Mouse (Mus musculus): ENCODE measurements around the gene Pacs1. TPM values are rescaled to one million over a fixed set of nuclear protein-coding genes. Genes with fewer than 3 reads are reported as not detected.
A peak's percentile ranks its signal among the peaks of the same experiment; 100 is the strongest.

The Pacs1 gene
- total and polyA plus RNA-seq, 2 experiments from 2014 or later, result 49.9 to 124 TPM

DNA sequence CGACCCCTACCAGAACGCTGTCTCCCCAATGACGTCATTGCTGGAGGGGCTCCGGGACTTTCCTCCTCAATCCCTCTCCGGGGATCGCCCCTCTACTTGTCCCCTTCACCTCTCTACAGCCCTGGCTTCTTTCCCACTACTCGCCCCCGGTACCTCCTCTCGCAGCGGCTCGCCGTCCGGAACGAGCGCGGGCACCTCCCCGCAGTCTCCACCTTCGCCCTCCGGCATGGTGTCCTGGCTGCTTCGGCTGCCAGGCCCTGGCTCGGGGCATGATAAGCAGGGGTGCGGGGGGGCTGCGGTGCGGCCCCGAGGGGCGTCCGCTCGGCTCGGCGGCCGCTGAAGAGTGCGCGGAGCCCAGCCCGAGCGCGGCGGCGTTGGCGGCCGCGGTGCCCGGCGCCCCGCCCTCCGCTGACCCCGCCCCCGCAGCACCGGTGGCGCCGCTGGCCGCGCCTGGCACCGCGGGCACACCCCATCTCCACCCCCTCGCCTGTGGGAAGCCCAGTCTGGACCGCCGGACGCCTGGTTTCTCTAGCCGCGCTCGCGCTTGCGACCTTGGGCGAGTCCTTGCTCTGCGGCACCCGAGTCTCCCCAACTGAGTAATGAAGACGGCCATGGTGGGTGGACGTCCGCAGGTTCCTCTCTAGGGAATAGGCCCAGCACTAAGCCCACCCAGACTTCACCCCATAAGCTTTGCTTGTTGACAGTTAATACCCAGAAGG lies 187.6 kb downstream of the Pacs1 start, which contains the start of gene Tmem151a:
TSS of gene Tmem151a (minus strand) at position 387 of the 719 bp plus-strand sequence.
- Histone ChIP-seq H3K27me3 (ENCODE audit: insufficient read depth, low read length) (peaks cover 25% of the 10 kb centered on the region), H3K4me3 (ENCODE audit: low read depth, low read length) (peak within 1 kb of the TSS; percentile 77), H3K4me2 (ENCODE audit: low read depth, low read length, poor library complexity, severe bottlenecking) (peak within 1 kb of the TSS; percentile 72), H3K9me3 (ENCODE audit: low read length) (no peaks in the 10 kb centered on the region), H3K27ac (ENCODE audit: low read depth, low read length) (peak within 1 kb of the TSS; percentile 48; the same call in 1 of the 2 replicates), H3K4me1 (ENCODE audit: insufficient read depth, low read length) (peaks cover 10% of the 10 kb centered on the region), H3K36me3 (ENCODE audit: insufficient read depth, low read length) (peaks cover 21% of the 10 kb centered on the region), H3K9ac (replicated peaks; ENCODE audit: low read length, poor library complexity, severe bottlenecking) (peak within 1 kb of the TSS; percentile 91)
- DNase-seq (ENCODE audit: low spot score), result no peak
- whole genome bisulfite sequencing, result 1% methylated on average over 52 of the region's 69 CpGs
- TF ChIP-seq CTCF (IDR thresholded peaks at IDR 0.05), result no peak
- ATAC-seq (ENCODE audit: low FRiP score), result no peak

DNA sequence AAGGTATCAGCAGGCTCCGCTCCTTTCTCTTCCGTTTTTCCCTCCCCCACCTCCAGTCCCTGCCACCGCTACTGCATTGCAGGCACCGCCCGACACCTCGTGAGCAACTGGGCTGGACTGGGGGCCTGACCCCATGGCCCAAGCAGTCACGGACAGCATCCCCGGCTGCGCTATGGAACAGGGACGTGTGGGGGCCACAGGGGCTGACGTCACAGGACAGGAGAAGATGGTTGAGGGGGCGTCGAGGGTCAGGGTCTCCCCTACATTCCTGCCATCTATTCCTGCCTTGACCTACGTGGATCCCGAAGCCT lies 188.1 kb downstream of the Pacs1 start:
- Histone ChIP-seq H3K4me1 (ENCODE audit: insufficient read depth, low read length) (peaks cover 10% of the 10 kb centered on the region), H3K27me3 (ENCODE audit: insufficient read depth, low read length) (peaks cover 25% of the 10 kb centered on the region), H3K4me2 (ENCODE audit: low read depth, low read length, poor library complexity, severe bottlenecking) (peak overlapping the region; percentile 72), H3K9me3 (ENCODE audit: low read length) (no peaks in the 10 kb centered on the region), H3K4me3 (ENCODE audit: low read depth, low read length) (peak overlapping the region; percentile 77), H3K27ac (ENCODE audit: low read depth, low read length) (peak overlapping the region; percentile 48; the same call in 1 of the 2 replicates), H3K9ac (replicated peaks; ENCODE audit: low read length, poor library complexity, severe bottlenecking) (peak overlapping the region; percentile 91), H3K36me3 (ENCODE audit: insufficient read depth, low read length) (peaks cover 25% of the 10 kb centered on the region)
- DNase-seq (ENCODE audit: low spot score), result no peak
- 1% methylated on average over 15 of the region's 15 CpGs for WGBS
- no peak for ATAC-seq (ENCODE audit: low FRiP score)
- no peak for TF ChIP-seq CTCF (IDR thresholded peaks at IDR 0.05)

DNA sequence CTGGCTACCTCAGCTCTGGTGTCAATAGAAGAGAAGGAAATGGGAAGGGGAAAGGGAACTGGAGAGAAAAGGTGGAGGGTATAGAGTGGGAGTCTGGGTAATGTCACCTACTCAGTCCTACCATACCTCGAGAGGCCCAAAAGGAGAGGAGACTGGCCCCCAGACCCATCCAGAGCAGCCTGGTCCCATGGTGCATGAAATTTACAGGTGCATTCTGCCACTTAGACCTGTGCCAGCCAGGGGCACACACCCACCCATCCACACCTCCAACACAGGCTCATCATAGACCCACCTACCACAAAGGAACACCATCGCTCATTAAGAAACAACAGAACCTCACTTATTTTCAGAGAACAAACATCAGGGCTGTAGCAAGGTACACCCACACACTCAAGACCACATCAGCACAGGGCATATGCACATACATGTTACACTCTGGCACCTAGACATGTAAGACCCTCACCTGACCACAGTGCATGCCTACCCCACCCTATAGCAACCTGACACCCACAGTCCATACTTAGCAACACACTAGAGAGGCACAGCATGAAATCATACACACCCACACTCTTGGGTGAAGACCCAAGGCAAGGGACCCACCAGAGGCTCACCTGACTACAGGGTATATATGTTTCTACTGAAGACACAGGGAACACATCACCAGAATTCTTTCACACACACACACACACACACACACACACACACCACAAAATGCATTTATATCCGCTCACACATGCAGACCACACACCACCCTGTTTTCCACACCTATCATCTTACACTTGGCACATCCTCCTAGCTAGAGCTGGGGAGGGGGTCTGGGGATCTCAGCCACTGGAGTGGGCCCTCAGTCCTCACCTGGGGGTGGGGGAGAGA lies 188.7 kb downstream of the Pacs1 start:
- H3K4me2 ChIP-seq (ENCODE audit: low read depth, low read length, poor library complexity, severe bottlenecking), result peak overlapping the region; percentile 72
- no peak for TF ChIP-seq CTCF (IDR thresholded peaks at IDR 0.05)
- H3K27me3 ChIP-seq (ENCODE audit: insufficient read depth, low read length), result peaks cover 25% of the 10 kb centered on the region
- WGBS, result 57% methylated on average over 3 of the region's 3 CpGs
- peaks cover 25% of the 10 kb centered on the region for H3K36me3 ChIP-seq (ENCODE audit: insufficient read depth, low read length)
- peaks cover 7% of the 10 kb centered on the region; the same call in 1 of the 2 replicates for H3K4me1 ChIP-seq (ENCODE audit: insufficient read depth, low read length)
- DNase-seq (ENCODE audit: low spot score) (no peak), ATAC-seq (ENCODE audit: low FRiP score) (no peak)
- H3K9ac ChIP-seq (replicated peaks; ENCODE audit: low read length, poor library complexity, severe bottlenecking), result peak overlapping the region; percentile 91
- no peaks in the 10 kb centered on the region for H3K9me3 ChIP-seq (ENCODE audit: low read length)
- peak overlapping the region; percentile 77 for H3K4me3 ChIP-seq (ENCODE audit: low read depth, low read length)
- H3K27ac ChIP-seq (ENCODE audit: low read depth, low read length), result peak overlapping the region; percentile 48; the same call in 1 of the 2 replicates

Small RNA genes lying within 50 kb of the gene (microRNA-seq; reads per million reads assigned to microRNA genes)
- gene Gm27468 (ENCODE audit: borderline number of aligned reads), result not detected

Other genes with a start within 250 kb of the Pacs1 start
- gene Slc29a2, start 249.3 kb downstream of the Pacs1 start, total RNA-seq (2014; rRNA removed), result 21.4 and 30.2 TPM in 2 replicates
- gene Slc29a2, start 249.3 kb downstream of the Pacs1 start, polyA plus RNA-seq (2015; fragmentation: Nextera tagmentation; extraction: Ambion mirVana), result 19.1 and 21.1 TPM in 2 replicates
- 136 and 143 TPM in 2 replicates for gene B4gat1, start 234.3 kb downstream of the Pacs1 start, total RNA-seq (2014; rRNA removed)
- gene B4gat1, start 234.3 kb downstream of the Pacs1 start, polyA plus RNA-seq (2015; fragmentation: Nextera tagmentation; extraction: Ambion mirVana), result 172 and 177 TPM in 2 replicates
- 3.8 and 12.5 TPM in 2 replicates for gene AC124502.3, start 234.2 kb downstream of the Pacs1 start, total RNA-seq (2014; rRNA removed)
- 2.2 and 3.7 TPM in 2 replicates for gene AC124502.3, start 234.2 kb downstream of the Pacs1 start, polyA plus RNA-seq (2015; fragmentation: Nextera tagmentation; extraction: Ambion mirVana)
- 2.1 TPM in 1 of 2 replicates, not detected in the other for gene Brms1, start 231.8 kb downstream of the Pacs1 start, total RNA-seq (2014; rRNA removed)
- 14.3 and 15.3 TPM in 2 replicates for gene Brms1, start 231.8 kb downstream of the Pacs1 start, polyA plus RNA-seq (2015; fragmentation: Nextera tagmentation; extraction: Ambion mirVana)
- gene Rin1, start 222.6 kb downstream of the Pacs1 start, total RNA-seq (2014; rRNA removed), result 4.0 and 4.3 TPM in 2 replicates
- gene Rin1, start 222.6 kb downstream of the Pacs1 start, polyA plus RNA-seq (2015; fragmentation: Nextera tagmentation; extraction: Ambion mirVana), result 0.76 and 0.96 TPM in 2 replicates
- gene Cd248, start 205.0 kb downstream of the Pacs1 start, total RNA-seq (2014; rRNA removed), result 22.0 and 23.3 TPM in 2 replicates
- gene Cd248, start 205.0 kb downstream of the Pacs1 start, polyA plus RNA-seq (2015; fragmentation: Nextera tagmentation; extraction: Ambion mirVana), result 15.7 and 18.3 TPM in 2 replicates
- gene Tmem151a, start 187.6 kb downstream of the Pacs1 start, total RNA-seq (2014; rRNA removed), result 54.0 and 64.0 TPM in 2 replicates
- gene Tmem151a, start 187.6 kb downstream of the Pacs1 start, polyA plus RNA-seq (2015; fragmentation: Nextera tagmentation; extraction: Ambion mirVana), result 64.2 and 72.0 TPM in 2 replicates
- gene Yif1a, start 184.6 kb downstream of the Pacs1 start, total RNA-seq (2014; rRNA removed), result 40.4 and 53.9 TPM in 2 replicates
- 38.8 and 49.9 TPM in 2 replicates for gene Yif1a, start 184.6 kb downstream of the Pacs1 start, polyA plus RNA-seq (2015; fragmentation: Nextera tagmentation; extraction: Ambion mirVana)
- gene Cnih2, start 174.6 kb downstream of the Pacs1 start, total RNA-seq (2014; rRNA removed), result 677 and 753 TPM in 2 replicates
- gene Cnih2, start 174.6 kb downstream of the Pacs1 start, polyA plus RNA-seq (2015; fragmentation: Nextera tagmentation; extraction: Ambion mirVana), result 547 and 553 TPM in 2 replicates
- gene Rab1b, start 166.0 kb downstream of the Pacs1 start, total RNA-seq (2014; rRNA removed), result 192 and 242 TPM in 2 replicates
- gene Rab1b, start 166.0 kb downstream of the Pacs1 start, polyA plus RNA-seq (2015; fragmentation: Nextera tagmentation; extraction: Ambion mirVana), result 204 and 227 TPM in 2 replicates
- 187 and 201 TPM in 2 replicates for gene Klc2, start 154.6 kb downstream of the Pacs1 start, total RNA-seq (2014; rRNA removed)
- gene Klc2, start 154.6 kb downstream of the Pacs1 start, polyA plus RNA-seq (2015; fragmentation: Nextera tagmentation; extraction: Ambion mirVana), result 65.7 and 67.9 TPM in 2 replicates
- 270 and 283 TPM in 2 replicates for gene Sf3b2, start 22.3 kb upstream of the Pacs1 start, total RNA-seq (2014; rRNA removed)
- gene Sf3b2, start 22.3 kb upstream of the Pacs1 start, polyA plus RNA-seq (2015; fragmentation: Nextera tagmentation; extraction: Ambion mirVana), result 312 and 315 TPM in 2 replicates
- gene Gal3st3, start 25.2 kb upstream of the Pacs1 start, total RNA-seq (2014; rRNA removed), result 27.4 and 29.2 TPM in 2 replicates
- gene Gal3st3, start 25.2 kb upstream of the Pacs1 start, polyA plus RNA-seq (2015; fragmentation: Nextera tagmentation; extraction: Ambion mirVana), result 40.8 and 41.4 TPM in 2 replicates
- not detected in 2 replicates for gene Catsper1, start 62.6 kb upstream of the Pacs1 start, total RNA-seq (2014; rRNA removed)
- gene Catsper1, start 62.6 kb upstream of the Pacs1 start, polyA plus RNA-seq (2015; fragmentation: Nextera tagmentation; extraction: Ambion mirVana), result not detected in 2 replicates
- gene Cst6, start 76.5 kb upstream of the Pacs1 start, total RNA-seq (2014; rRNA removed), result 0.82 and 1.1 TPM in 2 replicates
- gene Cst6, start 76.5 kb upstream of the Pacs1 start, polyA plus RNA-seq (2015; fragmentation: Nextera tagmentation; extraction: Ambion mirVana), result 13.1 and 14.9 TPM in 2 replicates
- gene Eif1ad, start 93.6 kb upstream of the Pacs1 start, total RNA-seq (2014; rRNA removed), result 26.0 and 33.4 TPM in 2 replicates
- 43.0 and 50.3 TPM in 2 replicates for gene Eif1ad, start 93.6 kb upstream of the Pacs1 start, polyA plus RNA-seq (2015; fragmentation: Nextera tagmentation; extraction: Ambion mirVana)
- gene Banf1, start 94.0 kb upstream of the Pacs1 start, total RNA-seq (2014; rRNA removed), result 72.9 and 79.6 TPM in 2 replicates
- gene Banf1, start 94.0 kb upstream of the Pacs1 start, polyA plus RNA-seq (2015; fragmentation: Nextera tagmentation; extraction: Ambion mirVana), result 310 and 313 TPM in 2 replicates
- gene Sart1, start 115.6 kb upstream of the Pacs1 start, total RNA-seq (2014; rRNA removed), result 28.9 and 37.0 TPM in 2 replicates
- 43.4 and 51.0 TPM in 2 replicates for gene Sart1, start 115.6 kb upstream of the Pacs1 start, polyA plus RNA-seq (2015; fragmentation: Nextera tagmentation; extraction: Ambion mirVana)
- not detected in 2 replicates for gene Tsga10ip, start 129.4 kb upstream of the Pacs1 start, total RNA-seq (2014; rRNA removed)
- 0.10 TPM in 1 of 2 replicates, not detected in the other for gene Tsga10ip, start 129.4 kb upstream of the Pacs1 start, polyA plus RNA-seq (2015; fragmentation: Nextera tagmentation; extraction: Ambion mirVana)
- 187 and 203 TPM in 2 replicates for gene Drap1, start 151.9 kb upstream of the Pacs1 start, total RNA-seq (2014; rRNA removed)
- 332 and 342 TPM in 2 replicates for gene Drap1, start 151.9 kb upstream of the Pacs1 start, polyA plus RNA-seq (2015; fragmentation: Nextera tagmentation; extraction: Ambion mirVana)
- 73.2 and 98.8 TPM in 2 replicates for gene AI837181, start 152.0 kb upstream of the Pacs1 start, total RNA-seq (2014; rRNA removed)
- gene AI837181, start 152.0 kb upstream of the Pacs1 start, polyA plus RNA-seq (2015; fragmentation: Nextera tagmentation; extraction: Ambion mirVana), result 74.1 and 85.2 TPM in 2 replicates
- 0.11 TPM in 1 of 2 replicates, not detected in the other for gene Fosl1, start 174.4 kb upstream of the Pacs1 start, total RNA-seq (2014; rRNA removed)
- not detected in 2 replicates for gene Fosl1, start 174.4 kb upstream of the Pacs1 start, polyA plus RNA-seq (2015; fragmentation: Nextera tagmentation; extraction: Ambion mirVana)
- 14.3 and 19.4 TPM in 2 replicates for gene Ccdc85b, start 184.8 kb upstream of the Pacs1 start, total RNA-seq (2014; rRNA removed)
- gene Ccdc85b, start 184.8 kb upstream of the Pacs1 start, polyA plus RNA-seq (2015; fragmentation: Nextera tagmentation; extraction: Ambion mirVana), result 15.4 and 15.6 TPM in 2 replicates
- gene Fibp, start 187.5 kb upstream of the Pacs1 start, total RNA-seq (2014; rRNA removed), result 91.4 and 122 TPM in 2 replicates
- 174 and 191 TPM in 2 replicates for gene Fibp, start 187.5 kb upstream of the Pacs1 start, polyA plus RNA-seq (2015; fragmentation: Nextera tagmentation; extraction: Ambion mirVana)
- gene Ctsw, start 195.4 kb upstream of the Pacs1 start, total RNA-seq (2014; rRNA removed), result 0.33 and 0.94 TPM in 2 replicates
- 1.5 and 1.9 TPM in 2 replicates for gene Ctsw, start 195.4 kb upstream of the Pacs1 start, polyA plus RNA-seq (2015; fragmentation: Nextera tagmentation; extraction: Ambion mirVana)
- gene Efemp2, start 200.8 kb upstream of the Pacs1 start, total RNA-seq (2014; rRNA removed), result 32.9 and 33.7 TPM in 2 replicates
- 35.2 and 36.1 TPM in 2 replicates for gene Efemp2, start 200.8 kb upstream of the Pacs1 start, polyA plus RNA-seq (2015; fragmentation: Nextera tagmentation; extraction: Ambion mirVana)
- 60.9 and 87.3 TPM in 2 replicates for gene Mus81, start 215.3 kb upstream of the Pacs1 start, total RNA-seq (2014; rRNA removed)
- gene Mus81, start 215.3 kb upstream of the Pacs1 start, polyA plus RNA-seq (2015; fragmentation: Nextera tagmentation; extraction: Ambion mirVana), result 27.9 and 30.4 TPM in 2 replicates
- gene Cfl1, start 217.3 kb upstream of the Pacs1 start, total RNA-seq (2014; rRNA removed), result 1,453 and 1,672 TPM in 2 replicates
- gene Cfl1, start 217.3 kb upstream of the Pacs1 start, polyA plus RNA-seq (2015; fragmentation: Nextera tagmentation; extraction: Ambion mirVana), result 3,482 and 3,602 TPM in 2 replicates
- 3.2 and 7.3 TPM in 2 replicates for gene 1700020D05Rik, start 230.7 kb upstream of the Pacs1 start, total RNA-seq (2014; rRNA removed)
- gene 1700020D05Rik, start 230.7 kb upstream of the Pacs1 start, polyA plus RNA-seq (2015; fragmentation: Nextera tagmentation; extraction: Ambion mirVana), result 0.20 TPM in 1 of 2 replicates, not detected in the other
- 86.2 and 100 TPM in 2 replicates for gene Snx32, start 237.4 kb upstream of the Pacs1 start, total RNA-seq (2014; rRNA removed)
- gene Snx32, start 237.4 kb upstream of the Pacs1 start, polyA plus RNA-seq (2015; fragmentation: Nextera tagmentation; extraction: Ambion mirVana), result 88.7 and 94.4 TPM in 2 replicates